Mouse (Mus musculus): Measurements from ENCODE around the gene Pagr1a. TPM values are rescaled to one million over a fixed set of nuclear protein-coding genes. Genes with fewer than 3 reads are reported as not detected.
A peak's percentile ranks its signal among the peaks of the same experiment; 100 is the strongest.

Gene Pagr1a
- 10 to 100 TPM in 1 of 2 experiments, 1 to 10 TPM in 1; 9.1 to 14.7 TPM for total RNA-seq (2021)
- long read RNA-seq, experiment 1, transcript Pagr1a-202 (3 exons, 1,430 nt): major isoform, 35 of 35 reads
- long read RNA-seq, experiment 1, partial matches to known transcripts: 0 of 35 reads
- long read RNA-seq, experiment 1, other reads (novel, unspliced or antisense): 0 of 35 reads
- long read RNA-seq, experiment 2, transcript Pagr1a-202 (3 exons, 1,430 nt): major isoform, 32 of 32 reads
- long read RNA-seq, experiment 2, partial matches to known transcripts: 0 of 32 reads
- long read RNA-seq, experiment 2, other reads (novel, unspliced or antisense): 0 of 32 reads

- DNase-seq (ENCODE audit: low spot score in 2 of 2): peak; percentile 90 to 97
Observed at GRCm38 (mm10) chr7:127016971-127017949, at the start of gene Pagr1a. Gene Pagr1a, minus strand, starts transcription at chr7:127017352.

GRCm38 (mm10) chr7:127066317-127066716 lies 49.2 kb upstream of the Pagr1a start:
- no peak for DNase-seq (ENCODE audit: low spot score in 2 of 2)

- DNase-seq (ENCODE audit: low spot score in 2 of 2): no peak
Observed at GRCm38 (mm10) chr7:127065538-127065937, 48.4 kb upstream of the Pagr1a start.

- no peak for DNase-seq (ENCODE audit: low spot score in 2 of 2)
Observed at GRCm38 (mm10) chr7:127055026-127055585, 38.0 kb upstream of the Pagr1a start.

- peak; percentile 77 to 89 for DNase-seq (ENCODE audit: low spot score in 2 of 2)
Observed at GRCm38 (mm10) chr7:127041851-127042672, 24.9 kb upstream of the Pagr1a start, which contains the start of gene Kif22. Gene Kif22, minus strand, starts transcription at chr7:127042471.

GRCm38 (mm10) chr7:127031244-127031643 lies 14.1 kb upstream of the Pagr1a start:
- no peak for DNase-seq (ENCODE audit: low spot score in 2 of 2)

- DNase-seq (ENCODE audit: low spot score in 2 of 2): no peak
Observed at GRCm38 (mm10) chr7:127030172-127030571, 13.0 kb upstream of the Pagr1a start.

- no peak for DNase-seq (ENCODE audit: low spot score in 2 of 2)
Observed at GRCm38 (mm10) chr7:127027885-127028284, 10.7 kb upstream of the Pagr1a start.

- DNase-seq (ENCODE audit: low spot score in 2 of 2): peak; percentile 99 to 100
Observed at GRCm38 (mm10) chr7:127026984-127027726, 10.0 kb upstream of the Pagr1a start, which contains the start of gene Maz. Gene Maz, minus strand, starts transcription at chr7:127027037.

GRCm38 (mm10) chr7:127026616-127026983 lies 9.4 kb upstream of the Pagr1a start:
- DNase-seq (ENCODE audit: low spot score in 2 of 2): peak; percentile 87

- peak; percentile 64 to 74 for DNase-seq (ENCODE audit: low spot score in 2 of 2)
Observed at GRCm38 (mm10) chr7:127026161-127026600, 9.0 kb upstream of the Pagr1a start.

- DNase-seq (ENCODE audit: low spot score in 2 of 2): peak; percentile 40 to 66
Observed at GRCm38 (mm10) chr7:127025556-127026160, 8.5 kb upstream of the Pagr1a start.

GRCm38 (mm10) chr7:127024755-127025555 lies 7.8 kb upstream of the Pagr1a start:
- peak; percentile 36 to 80 for DNase-seq (ENCODE audit: low spot score in 2 of 2)

- DNase-seq (ENCODE audit: low spot score in 2 of 2): no peak
Observed at GRCm38 (mm10) chr7:127023896-127024690, 6.9 kb upstream of the Pagr1a start.

GRCm38 (mm10) chr7:127023272-127023691 lies 6.1 kb upstream of the Pagr1a start:
- no peak for DNase-seq (ENCODE audit: low spot score in 2 of 2)

- DNase-seq (ENCODE audit: low spot score in 2 of 2): no peak
Observed at GRCm38 (mm10) chr7:127022528-127023271, 5.5 kb upstream of the Pagr1a start.
